Mouse (Mus musculus) neural tube, embryonic 12.5 days (tissue): ENCODE measurements around the gene Parp9. TPM values are rescaled to one million over a fixed set of nuclear protein-coding genes. Genes with fewer than 3 reads are reported as not detected.
"Not testable (repeated sequence)": the region's sequence is repeated elsewhere in the genome, so short reads cannot be mapped to it uniquely, and the experiment has no call there.

Source experiments
- ATAC-seq: fragments of 200-750 bp; cut with Nextera tagmentation; 2 replicates; pipeline ENCODE4 v1.8.0; 2017; ENCODE audit warnings: low read depth, mild to moderate bottlenecking, moderate TSS enrichment, moderate library complexity; ENCODE audit not compliant: low FRiP score
- H3K27ac ChIP-seq: fragments of 300-500 bp; sonication (generic); 2 replicates; pipeline ENCODE4 v1.5.1; 2016
- H3K27me3 ChIP-seq: fragments of 300-500 bp; sonication (generic); replicated peaks from 2 replicates; pipeline ENCODE4 v1.6.1; 2016; ENCODE audit warnings: mild to moderate bottlenecking
- H3K36me3 ChIP-seq: fragments of 300-500 bp; sonication (generic); 2 replicates; pipeline ENCODE4 v1.6.1; 2016; ENCODE audit warnings: mild to moderate bottlenecking
- H3K4me1 ChIP-seq: fragments of 300-500 bp; sonication (generic); 2 replicates; pipeline ENCODE4 v1.6.1; 2016
- H3K4me2 ChIP-seq: fragments of 300-500 bp; sonication (generic); replicated peaks from 2 replicates; pipeline ENCODE4 v1.6.1; 2016; ENCODE audit warnings: mild to moderate bottlenecking
- H3K4me3 ChIP-seq: fragments of 300-500 bp; sonication (generic); 2 replicates; pipeline ENCODE4 v1.5.1; 2016
- H3K9ac ChIP-seq: fragments of 300-500 bp; sonication (generic); 2 replicates; pipeline ENCODE4 v1.6.1; 2016; ENCODE audit warnings: mild to moderate bottlenecking
- H3K9me3 ChIP-seq: fragments of 300-500 bp; sonication (generic); 2 replicates; pipeline ENCODE4 v1.6.1; 2016; ENCODE audit warnings: mild to moderate bottlenecking
- WGBS: fragments of 180-500 bp; shearing (Covaris S2); methylation state at CpG from one replicate; pipeline ENCODE4 v1.1.7; 2016; 5-methylcytosine and 5-hydroxymethylcytosine counted together
- polyA plus RNA-seq: library from polyadenylated mRNA; unstranded; fragments of >200 nt; fragmentation: Nextera tagmentation; extraction: Ambion mirVana; gene quantifications from 2 replicates; pipeline ENCODE4 v1.2.1, GENCODE M21; 2016

Gene Parp9
- 2.3 and 2.8 TPM in 2 replicates for polyA plus RNA-seq

DNA sequence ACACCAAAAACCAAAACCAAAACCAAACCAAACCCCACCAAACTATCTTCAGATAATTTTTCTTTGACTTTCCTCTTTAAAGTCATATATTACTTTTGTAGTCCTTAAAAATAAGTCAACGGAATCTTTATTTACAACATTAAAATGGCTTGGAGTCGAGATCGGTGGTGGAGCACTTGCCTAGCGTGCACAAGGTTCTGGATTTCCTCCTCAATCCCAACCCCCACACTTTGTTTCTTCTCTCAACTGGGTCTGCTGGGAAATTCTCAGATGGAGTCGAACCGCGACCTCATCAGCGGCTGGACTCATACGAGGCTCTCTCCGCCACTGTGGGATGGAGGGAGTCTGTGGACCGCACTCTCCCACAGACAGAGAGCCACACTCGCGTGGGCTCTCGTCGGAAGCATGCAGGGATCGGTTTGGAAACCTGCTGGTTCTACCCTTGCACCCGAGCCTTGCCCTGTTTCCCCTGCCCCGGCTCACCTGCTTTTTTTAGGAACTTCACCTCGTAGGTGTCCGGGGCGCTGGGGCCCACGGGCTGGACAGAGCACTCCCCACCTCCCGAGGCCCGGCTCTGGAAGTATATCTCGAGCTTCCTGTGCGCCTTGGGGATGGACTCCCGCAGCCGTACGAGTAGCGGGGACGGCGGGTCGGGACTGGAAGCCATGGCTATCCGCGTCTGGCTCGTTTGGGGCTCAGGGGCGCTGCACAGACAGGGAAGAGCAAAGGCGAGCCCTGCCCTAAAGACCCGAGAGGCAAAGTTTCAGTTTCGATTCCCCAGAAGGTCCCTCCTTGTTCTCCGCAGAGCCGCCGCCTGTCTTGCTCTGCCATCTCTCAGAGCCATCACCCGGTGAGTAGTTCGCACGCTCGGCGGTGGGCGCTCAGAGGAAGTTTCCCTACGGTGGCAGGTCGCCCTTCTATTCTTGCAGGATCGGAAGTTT is at the start of gene Parp9, which contains the start of gene Dtx3l:
Gene Parp9 (plus strand): TSS at position 260 of the 941 bp plus-strand sequence.
Gene Dtx3l (minus strand): TSS at position 941 of the 941 bp plus-strand sequence.
- Histone ChIP-seq H3K4me3 (peak within 1 kb of the TSS; percentile 53), H3K4me2 (peak within 1 kb of the TSS; percentile 90), H3K4me1 (0 out of 2 replicates have a peak, but pooled peaks cover 3% of the 10 kb centered on the region), H3K9ac (peak within 1 kb of the TSS; percentile 60), H3K9me3 (no peaks in the 10 kb centered on the region), H3K36me3 (no peaks in the 10 kb centered on the region), H3K27me3 (peaks cover 4% of the 10 kb centered on the region; the same call in 1 of the 2 replicates), H3K27ac (no peak within 1 kb of the TSS)
- ATAC-seq: no peak
- 1% methylated on average over 52 of the region's 52 CpGs for WGBS

DNA sequence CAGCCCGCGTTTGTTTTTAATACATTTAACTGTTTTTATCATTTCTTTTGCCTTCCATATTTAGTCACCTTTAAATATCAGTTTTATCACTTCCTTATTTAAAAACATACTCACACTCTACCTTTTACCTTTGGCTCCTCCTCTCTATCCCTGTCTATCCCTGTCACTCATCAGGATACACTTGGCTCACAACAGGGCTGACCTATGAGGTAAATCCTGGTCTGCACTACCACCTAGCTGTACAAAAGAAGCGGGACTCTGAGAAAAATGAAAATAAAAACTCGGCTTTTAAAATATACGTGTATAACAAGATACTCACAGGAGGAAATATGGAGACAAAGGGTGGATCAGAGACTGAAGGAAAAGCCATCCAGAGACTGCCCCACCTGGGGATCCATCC is 49.4 kb upstream of the Parp9 start:
- 92% methylated on average over 5 of the region's 5 CpGs for WGBS
- Histone ChIP-seq H3K9ac (no peak overlapping the region), H3K27ac (no peak overlapping the region), H3K36me3 (no peaks in the 10 kb centered on the region), H3K4me1 (no peaks in the 10 kb centered on the region), H3K9me3 (no peaks in the 10 kb centered on the region), H3K4me2 (no peak overlapping the region), H3K27me3 (no peaks in the 10 kb centered on the region), H3K4me3 (no peak overlapping the region)
- no peak for ATAC-seq

DNA sequence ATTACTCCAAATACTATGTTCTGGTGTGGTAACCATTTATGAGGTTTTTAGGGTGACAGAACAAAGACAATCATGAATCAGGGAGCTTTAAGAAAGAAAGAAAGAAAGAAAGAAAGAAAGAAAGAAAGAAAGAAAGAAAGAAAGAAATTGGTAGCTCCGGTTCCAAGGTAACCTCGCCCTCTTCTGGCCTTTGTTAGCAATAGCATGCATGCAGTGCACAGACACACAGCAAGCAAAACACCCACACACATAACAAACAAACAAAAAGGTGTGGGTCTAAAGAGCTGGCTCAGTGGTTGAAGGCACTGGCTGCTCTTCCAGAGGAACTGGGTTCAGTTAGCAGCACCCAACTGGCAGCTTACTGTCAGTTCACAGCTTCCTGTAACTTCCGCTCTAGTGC is 47.6 kb upstream of the Parp9 start:
- Histone ChIP-seq H3K27ac (no peak overlapping the region), H3K4me1 (no peaks in the 10 kb centered on the region), H3K9me3 (no peaks in the 10 kb centered on the region), H3K27me3 (no peaks in the 10 kb centered on the region), H3K9ac (no peak overlapping the region), H3K36me3 (no peaks in the 10 kb centered on the region), H3K4me2 (no peak overlapping the region), H3K4me3 (no peak overlapping the region)
- ATAC-seq: no peak
- 70% methylated on average over 3 of the region's 3 CpGs for WGBS

DNA sequence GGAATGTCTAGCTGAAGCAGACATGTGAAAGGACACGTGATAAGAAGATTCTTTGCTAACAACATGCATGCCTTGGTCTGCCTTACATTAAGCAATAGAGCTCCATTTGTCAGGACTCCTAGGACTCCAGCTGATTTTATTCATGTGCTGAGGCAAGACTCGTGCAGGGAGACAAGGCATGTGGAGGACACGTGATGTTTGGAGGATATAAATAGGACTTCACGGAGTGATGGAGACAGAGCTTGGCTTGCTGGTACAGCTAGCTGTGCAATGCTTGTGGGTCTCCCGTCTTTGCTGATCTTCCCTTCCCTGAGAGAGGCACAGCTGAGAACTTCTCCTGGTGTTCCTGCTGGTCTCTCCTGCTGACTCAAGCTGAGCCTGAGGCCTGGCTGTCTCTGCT is 46.7 kb upstream of the Parp9 start:
- not testable (repeated sequence) for H3K9ac ChIP-seq, ATAC-seq, H3K27ac ChIP-seq, H3K27me3 ChIP-seq, H3K36me3 ChIP-seq, H3K9me3 ChIP-seq, H3K4me1 ChIP-seq, H3K4me3 ChIP-seq, H3K4me2 ChIP-seq
- 82% methylated on average over 5 of the region's 5 CpGs for WGBS

DNA sequence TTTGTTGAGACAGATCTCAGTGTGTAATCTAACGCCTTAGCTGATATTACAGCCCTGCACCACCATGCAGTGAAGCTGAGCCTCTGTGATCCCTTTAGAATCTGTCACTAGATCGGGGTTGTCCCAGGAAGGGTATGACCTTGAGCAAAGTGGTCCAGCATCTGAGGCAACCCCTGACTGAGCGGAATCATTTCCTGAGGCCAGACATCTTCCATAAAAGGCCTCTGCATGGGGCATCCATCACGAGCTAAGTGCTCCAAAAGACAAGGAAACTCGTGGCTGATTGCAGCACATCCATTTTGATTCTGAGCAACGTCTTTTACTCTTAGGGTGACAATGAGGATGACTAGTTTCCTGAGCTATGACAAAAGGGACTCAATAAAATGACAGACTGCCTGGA is 43.3 kb upstream of the Parp9 start:
- Histone ChIP-seq H3K4me3 (no peak overlapping the region), H3K27me3 (no peaks in the 10 kb centered on the region), H3K4me1 (no peaks in the 10 kb centered on the region), H3K36me3 (no peaks in the 10 kb centered on the region), H3K9me3 (no peaks in the 10 kb centered on the region), H3K9ac (no peak overlapping the region), H3K27ac (no peak overlapping the region), H3K4me2 (no peak overlapping the region)
- 22% methylated on average over 6 of the region's 6 CpGs for WGBS
- ATAC-seq: no peak

DNA sequence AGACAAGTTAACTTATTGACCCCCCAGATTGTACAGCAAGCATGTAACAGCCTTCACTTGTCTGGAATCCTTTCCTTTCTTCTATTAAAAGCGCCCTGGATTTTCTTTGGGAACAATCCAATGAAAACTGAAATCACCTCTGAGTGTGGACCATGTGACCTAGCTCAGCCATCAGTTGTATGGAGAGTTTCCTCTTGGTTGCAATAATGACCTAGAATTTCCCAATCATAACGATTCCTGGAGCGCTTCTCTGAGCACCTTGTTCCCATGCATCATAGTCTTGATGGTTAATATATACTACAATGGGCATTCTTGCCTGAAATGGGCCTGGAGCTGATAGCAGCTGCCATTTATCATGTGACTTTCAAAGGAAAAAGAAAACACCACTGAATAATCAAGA is 37.7 kb upstream of the Parp9 start:
- H3K4me3 ChIP-seq: no peak overlapping the region
- no peak for ATAC-seq
- no peak overlapping the region for H3K9ac ChIP-seq
- H3K27me3 ChIP-seq: no peaks in the 10 kb centered on the region
- no peak overlapping the region for H3K27ac ChIP-seq
- H3K36me3 ChIP-seq: no peaks in the 10 kb centered on the region
- H3K9me3 ChIP-seq: no peaks in the 10 kb centered on the region
- H3K4me2 ChIP-seq: no peak overlapping the region
- WGBS: 89% methylated on average over 3 of the region's 3 CpGs
- no peaks in the 10 kb centered on the region for H3K4me1 ChIP-seq

DNA sequence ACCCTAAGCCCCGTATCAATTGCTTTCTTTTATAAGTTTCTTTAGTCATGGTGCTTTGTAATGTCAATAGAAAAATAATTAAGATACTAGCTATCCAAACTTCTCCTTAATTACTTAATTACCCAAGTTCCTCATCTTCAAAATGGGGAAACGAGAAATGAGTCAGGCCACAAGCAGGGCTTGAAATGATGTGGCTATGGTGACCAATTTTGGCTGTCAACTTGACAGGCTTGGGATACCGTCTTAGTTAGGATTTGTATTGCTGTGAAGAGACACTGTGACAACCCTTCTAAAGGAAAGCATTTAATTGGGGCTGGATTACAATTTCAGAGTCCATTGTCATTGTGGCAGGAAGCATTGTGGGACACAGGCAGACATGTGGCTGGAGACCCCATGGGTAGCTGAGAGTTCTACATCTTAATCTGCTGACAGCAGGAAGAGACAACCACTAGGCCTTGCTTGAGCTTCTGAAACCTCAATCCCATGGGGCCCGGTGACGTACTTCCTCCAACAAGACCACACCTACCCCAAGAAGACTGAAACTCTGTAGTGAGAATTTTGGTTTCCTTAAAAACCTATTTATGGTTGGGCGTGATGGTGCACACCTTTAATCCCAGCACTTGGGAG is 35.1 kb upstream of the Parp9 start:
- WGBS: 90% methylated on average over 6 of the region's 6 CpGs
- no peak overlapping the region for H3K27ac ChIP-seq
- ATAC-seq: no peak
- no peak overlapping the region for H3K9ac ChIP-seq
- no peaks in the 10 kb centered on the region for H3K9me3 ChIP-seq
- H3K4me2 ChIP-seq: no peak overlapping the region
- no peak overlapping the region for H3K4me3 ChIP-seq
- H3K4me1 ChIP-seq: no peaks in the 10 kb centered on the region
- H3K27me3 ChIP-seq: no peaks in the 10 kb centered on the region
- H3K36me3 ChIP-seq: no peaks in the 10 kb centered on the region

DNA sequence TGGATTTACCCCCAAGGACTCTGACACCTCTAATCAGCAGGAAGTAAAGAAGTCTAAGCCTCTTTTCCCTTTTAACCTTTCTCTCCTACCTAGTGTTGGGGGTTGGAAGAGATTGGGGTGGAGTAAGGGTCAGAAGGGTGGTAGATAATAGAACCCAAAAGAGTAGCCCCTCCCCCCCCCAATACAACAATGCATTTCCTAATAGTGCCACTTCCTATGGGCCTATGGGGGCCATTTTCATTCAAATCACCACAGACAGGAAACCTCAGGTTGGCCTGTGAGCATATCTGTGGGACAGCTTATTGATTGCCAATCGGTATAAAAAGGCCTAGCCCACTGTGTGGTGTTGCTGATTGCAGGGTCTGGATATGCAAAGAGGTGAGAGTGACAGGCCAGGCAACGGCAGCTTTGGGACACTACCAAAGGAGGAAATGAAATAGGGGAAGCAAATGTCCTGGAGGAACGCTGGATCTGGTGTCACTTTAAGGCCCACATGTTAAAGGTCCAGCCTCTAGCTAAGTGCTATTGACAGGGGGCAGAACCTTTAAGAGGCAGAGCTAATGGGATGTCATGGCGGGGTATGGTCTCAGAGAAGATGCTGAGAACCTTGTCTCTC is 34.0 kb upstream of the Parp9 start:
- no peaks in the 10 kb centered on the region for H3K36me3 ChIP-seq
- 59% methylated on average over 4 of the region's 4 CpGs for WGBS
- no peak for ATAC-seq

DNA sequence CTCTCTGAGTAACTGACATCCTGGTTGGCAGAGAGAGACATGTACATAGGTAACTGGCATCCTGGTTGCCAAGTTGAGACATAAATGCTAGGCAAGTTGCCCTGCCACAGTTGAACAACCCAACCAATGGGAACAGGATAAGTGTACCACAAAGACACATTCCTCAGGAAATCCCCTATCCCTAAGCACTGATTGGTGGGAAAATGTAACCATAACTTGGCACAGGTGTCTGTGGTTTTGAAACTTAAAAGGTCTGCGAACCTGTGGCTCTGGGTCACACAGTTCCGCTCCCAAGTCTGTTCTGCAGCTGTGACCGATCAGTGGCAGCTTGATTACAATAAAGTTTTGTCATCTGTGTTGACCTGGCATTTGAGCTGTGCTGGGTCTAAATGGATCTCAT is 32.9 kb upstream of the Parp9 start:
- no peaks in the 10 kb centered on the region for H3K27me3 ChIP-seq
- no peaks in the 10 kb centered on the region for H3K36me3 ChIP-seq
- 83% methylated on average over 3 of the region's 3 CpGs for WGBS
- ATAC-seq: no peak
- H3K9me3 ChIP-seq: no peaks in the 10 kb centered on the region
- no peak overlapping the region for H3K4me2 ChIP-seq
- no peak overlapping the region for H3K27ac ChIP-seq
- no peak overlapping the region for H3K4me3 ChIP-seq
- no peak overlapping the region for H3K9ac ChIP-seq
- H3K4me1 ChIP-seq: no peaks in the 10 kb centered on the region

More for the DNA sequence above, 34.0 kb upstream of the Parp9 start:
- Histone ChIP-seq H3K4me1 (no peaks in the 10 kb centered on the region), H3K4me3 (no peak overlapping the region), H3K27ac (no peak overlapping the region), H3K27me3 (no peaks in the 10 kb centered on the region), H3K9ac (no peak overlapping the region), H3K9me3 (no peaks in the 10 kb centered on the region), H3K4me2 (no peak overlapping the region)

DNA sequence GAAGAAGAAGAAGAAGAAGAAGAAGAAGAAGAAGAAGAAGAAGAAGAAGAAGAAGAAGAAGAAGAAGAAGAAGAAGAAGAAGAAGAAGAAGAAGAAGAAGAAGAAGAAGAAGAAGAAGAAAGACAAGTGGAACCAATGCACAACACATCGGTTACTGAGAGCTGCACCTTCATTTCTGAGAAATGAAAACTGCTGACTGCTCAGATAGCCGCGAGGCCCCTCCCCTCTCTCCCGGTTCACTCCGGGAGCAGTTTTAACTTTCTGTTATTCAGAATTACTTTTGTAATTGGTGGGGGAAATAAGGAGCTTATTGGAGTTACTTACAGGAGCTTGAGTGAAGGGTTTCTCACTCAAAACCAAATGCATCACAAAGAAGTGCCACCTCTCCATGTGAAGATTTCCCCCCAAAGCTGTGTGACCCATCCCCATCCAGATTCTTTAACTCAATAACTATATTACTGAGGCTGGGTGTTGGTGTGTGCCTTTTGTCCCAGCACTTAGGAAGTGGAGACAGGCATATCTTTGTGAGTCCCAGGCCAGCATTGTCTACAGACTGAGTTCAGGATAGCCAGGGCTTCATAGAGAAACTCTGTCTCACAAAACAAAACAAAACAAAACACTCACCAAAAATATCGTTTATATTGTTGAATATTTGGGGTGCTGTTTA is 32.3 kb upstream of the Parp9 start:
- Histone ChIP-seq H3K4me3 (no peak overlapping the region), H3K36me3 (no peaks in the 10 kb centered on the region), H3K9ac (no peak overlapping the region), H3K9me3 (no peaks in the 10 kb centered on the region), H3K27me3 (no peaks in the 10 kb centered on the region), H3K4me1 (no peaks in the 10 kb centered on the region), H3K27ac (no peak overlapping the region), H3K4me2 (no peak overlapping the region)
- ATAC-seq: no peak
- 82% methylated on average over 6 of the region's 6 CpGs for WGBS

DNA sequence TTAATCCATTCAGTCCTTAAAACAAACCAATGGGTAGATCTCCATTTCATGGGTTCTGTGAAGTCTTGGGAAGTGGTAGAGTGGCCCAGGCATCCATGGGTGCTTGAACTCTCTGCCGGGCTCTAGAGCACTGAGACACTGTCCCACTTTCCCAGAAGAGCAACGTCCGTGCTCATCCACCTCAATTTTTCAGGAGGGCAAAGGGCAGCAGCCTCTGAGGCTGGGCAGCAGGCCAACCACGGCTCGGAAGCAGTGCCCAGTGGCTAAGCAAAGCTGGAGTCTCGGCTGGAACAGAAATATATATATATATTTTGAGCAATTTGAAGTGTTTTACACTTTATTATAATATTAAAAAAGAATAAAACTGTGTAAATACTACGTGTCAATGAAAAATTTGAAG is 31.4 kb upstream of the Parp9 start:
- H3K36me3 ChIP-seq: no peaks in the 10 kb centered on the region
- H3K9ac ChIP-seq: no peak overlapping the region
- no peaks in the 10 kb centered on the region for H3K9me3 ChIP-seq
- WGBS: 88% methylated on average over 7 of the region's 7 CpGs
- H3K4me2 ChIP-seq: no peak overlapping the region
- no peaks in the 10 kb centered on the region for H3K4me1 ChIP-seq
- no peak for ATAC-seq
- H3K27ac ChIP-seq: no peak overlapping the region
- H3K4me3 ChIP-seq: no peak overlapping the region
- H3K27me3 ChIP-seq: no peaks in the 10 kb centered on the region
